Mouse (Mus musculus) cortical plate, adult 2 months (tissue): ENCODE measurements around the gene Yipf1.

Source experiments
- CTCF ChIP-seq: fragments of 200-500 bp; IDR thresholded peaks from 2 replicates; pipeline ENCODE4 v1.5.1; 2011; ENCODE audit warnings: mild to moderate bottlenecking, control low read depth, low read length; ENCODE audit not compliant: insufficient read depth; ENCODE audit errors: extremely low read depth
- POLR2A ChIP-seq: fragments of 200-500 bp; IDR thresholded peaks from 2 replicates; pipeline ENCODE4 v1.6.1; 2011; ENCODE audit warnings: mild to moderate bottlenecking, low read length, control low read depth; ENCODE audit not compliant: insufficient read depth; ENCODE audit errors: extremely low read depth

DNA sequence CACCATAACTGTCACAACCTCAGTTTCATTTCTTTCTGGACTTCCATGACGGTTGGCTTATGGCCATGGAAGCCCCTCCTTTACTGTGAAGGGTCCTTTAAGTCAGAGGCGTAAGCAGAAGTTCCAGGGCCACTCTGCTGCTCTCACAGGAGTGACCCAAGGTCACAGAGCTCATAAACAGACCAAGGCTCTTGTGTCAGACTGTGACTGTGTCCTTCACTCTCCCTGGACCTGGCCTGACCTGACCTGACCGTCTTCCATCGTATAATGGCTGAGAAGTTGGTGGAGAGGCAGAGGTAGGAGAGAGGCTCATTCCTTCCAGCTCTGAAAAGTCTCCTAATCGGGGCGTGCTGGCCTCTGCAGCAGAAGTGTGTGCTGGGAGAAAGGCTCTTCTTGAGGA is 33.1 kb downstream of the Yipf1 start:
- TF ChIP-seq POLR2A (no peak), CTCF (no peak)
